Mouse (Mus musculus) hindbrain, embryonic 11.5 days (tissue): Measurements from ENCODE around the gene Gcnt4. TPM values are rescaled to one million over a fixed set of nuclear protein-coding genes. Genes with fewer than 3 reads are reported as not detected.
A peak's percentile ranks its signal among the peaks of the same experiment; 100 is the strongest.
"Not testable (repeated sequence)": the region's sequence is repeated elsewhere in the genome, so short reads cannot be mapped to it uniquely, and the experiment has no call there.

Experiments
- ATAC-seq: fragments of 200-750 bp; cut with Nextera tagmentation; 2 replicates; pipeline ENCODE4 v1.8.0; 2017; ENCODE audit warnings: mild to moderate bottlenecking, moderate TSS enrichment, moderate library complexity; ENCODE audit not compliant: low FRiP score
- DNase-seq: peaks from one replicate; pipeline ENCODE4 v3.0.0-alpha.2; 2015; ENCODE audit warnings: low spot score
- H3K27ac ChIP-seq: fragments of 300-500 bp; sonication (generic); 2 replicates; pipeline ENCODE4 v1.5.1; 2014; ENCODE audit warnings: mild to moderate bottlenecking, low read depth, low read length
- H3K27me3 ChIP-seq: fragments of 300-500 bp; sonication (generic); 2 replicates; pipeline ENCODE4 v1.6.1; 2014; ENCODE audit warnings: mild to moderate bottlenecking, low read length, moderate library complexity, mixed read lengths; ENCODE audit not compliant: control insufficient read depth, insufficient read depth
- H3K36me3 ChIP-seq: fragments of 300-500 bp; sonication (generic); 2 replicates; pipeline ENCODE4 v1.6.1; 2014; ENCODE audit warnings: mild to moderate bottlenecking, low read length, moderate library complexity, mixed read lengths; ENCODE audit not compliant: control insufficient read depth, insufficient read depth
- H3K4me1 ChIP-seq: fragments of 300-500 bp; sonication (generic); replicated peaks from 2 replicates; pipeline ENCODE4 v1.6.1; 2014; ENCODE audit warnings: low read length, mixed read lengths; ENCODE audit not compliant: control insufficient read depth, insufficient read depth
- H3K4me2 ChIP-seq: fragments of 300-500 bp; sonication (generic); replicated peaks from 2 replicates; pipeline ENCODE4 v1.6.1; 2014; ENCODE audit warnings: mild to moderate bottlenecking, low read depth, low read length
- H3K4me3 ChIP-seq: fragments of 300-500 bp; sonication (generic); 2 replicates; pipeline ENCODE4 v1.5.1; 2014; ENCODE audit warnings: low read depth, low read length
- H3K9ac ChIP-seq: fragments of 300-500 bp; sonication (generic); 2 replicates; pipeline ENCODE4 v1.6.1; 2014; ENCODE audit warnings: low read depth, low read length
- H3K9me3 ChIP-seq: fragments of 300-500 bp; sonication (generic); 2 replicates; pipeline ENCODE4 v1.6.1; 2016; ENCODE audit warnings: low read length; ENCODE audit not compliant: control insufficient read depth
- WGBS: fragments of 180-500 bp; shearing (Covaris S2); extraction: QIAGEN DNeasy Blood & Tissue Kit; methylation state at CpG from one replicate; pipeline ENCODE4 v1.1.7; 2014; 5-methylcytosine and 5-hydroxymethylcytosine counted together
- polyA plus RNA-seq: library from polyadenylated mRNA; unstranded; fragments of >200 nt; fragmentation: Nextera tagmentation; extraction: Ambion mirVana; gene quantifications from 2 replicates; pipeline ENCODE4 v1.2.1, GENCODE M21; 2014

Gene Gcnt4
- polyA plus RNA-seq, result 0.14 and 0.17 TPM in 2 replicates

DNA sequence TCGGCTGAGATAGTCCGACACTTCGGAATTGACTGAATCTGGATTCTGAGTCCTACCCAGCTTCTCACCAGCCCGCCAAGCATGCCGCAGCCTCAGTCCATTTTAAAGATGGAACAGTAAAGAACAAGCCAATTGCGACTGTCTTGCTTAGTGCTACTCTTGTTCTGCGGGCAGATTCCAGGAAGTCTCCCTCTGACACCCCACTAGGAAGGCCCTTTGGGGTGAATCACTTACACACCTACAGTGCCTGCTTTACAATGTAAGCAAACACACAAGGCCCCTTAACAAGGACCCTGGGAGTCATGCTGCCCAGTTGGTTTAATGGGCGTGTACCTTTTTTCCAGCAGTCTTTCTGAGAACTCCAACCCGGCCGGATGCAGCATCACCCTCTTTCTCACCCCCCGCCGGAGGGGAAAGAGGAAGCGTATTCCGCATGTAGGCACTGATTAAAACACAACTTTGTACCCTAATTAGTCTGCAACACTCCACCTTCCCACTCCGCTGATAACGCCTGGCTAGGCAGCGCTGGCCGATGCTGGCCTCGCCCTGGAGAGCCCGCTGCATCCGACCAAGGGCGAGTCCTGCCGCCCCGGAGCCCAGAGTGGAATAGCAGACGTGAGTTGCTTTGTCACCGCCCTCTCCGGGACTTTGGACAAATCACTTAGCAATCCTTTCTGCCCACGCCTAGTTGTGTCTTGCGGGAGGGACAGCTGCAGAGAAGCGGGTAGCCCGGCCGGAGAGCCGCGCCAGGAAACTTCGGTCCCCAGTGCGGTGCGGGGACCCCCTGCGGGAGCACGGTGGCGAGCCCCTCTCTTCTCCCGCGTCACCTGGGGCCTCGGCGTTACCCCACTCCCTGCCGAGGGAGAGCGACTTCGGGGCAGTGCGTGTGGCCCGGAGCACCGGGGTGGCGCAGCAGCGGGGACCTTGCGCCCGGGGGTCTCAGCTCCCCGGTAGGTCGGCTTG, at the start of gene Gcnt4:
Gcnt4 (plus strand) TSS at position 691 of the 963 bp plus-strand sequence.
- 12% methylated on average over 45 of the region's 56 CpGs for WGBS
- ATAC-seq (peak; percentile 70), DNase-seq (peak; percentile 74)
- H3K9me3 ChIP-seq, result no peaks in the 10 kb centered on the region
- H3K27ac ChIP-seq, result no peak within 1 kb of the TSS
- peak within 1 kb of the TSS; percentile 65 for H3K4me3 ChIP-seq
- H3K4me1 ChIP-seq, result 0 out of 2 replicates have a peak, but pooled peaks cover 8% of the 10 kb centered on the region
- H3K27me3 ChIP-seq, result peaks cover 10% of the 10 kb centered on the region; the same call in 1 of the 2 replicates
- H3K36me3 ChIP-seq, result no peaks in the 10 kb centered on the region
- H3K4me2 ChIP-seq, result peak within 1 kb of the TSS; percentile 100
- H3K9ac ChIP-seq, result peak within 1 kb of the TSS; percentile 59

DNA sequence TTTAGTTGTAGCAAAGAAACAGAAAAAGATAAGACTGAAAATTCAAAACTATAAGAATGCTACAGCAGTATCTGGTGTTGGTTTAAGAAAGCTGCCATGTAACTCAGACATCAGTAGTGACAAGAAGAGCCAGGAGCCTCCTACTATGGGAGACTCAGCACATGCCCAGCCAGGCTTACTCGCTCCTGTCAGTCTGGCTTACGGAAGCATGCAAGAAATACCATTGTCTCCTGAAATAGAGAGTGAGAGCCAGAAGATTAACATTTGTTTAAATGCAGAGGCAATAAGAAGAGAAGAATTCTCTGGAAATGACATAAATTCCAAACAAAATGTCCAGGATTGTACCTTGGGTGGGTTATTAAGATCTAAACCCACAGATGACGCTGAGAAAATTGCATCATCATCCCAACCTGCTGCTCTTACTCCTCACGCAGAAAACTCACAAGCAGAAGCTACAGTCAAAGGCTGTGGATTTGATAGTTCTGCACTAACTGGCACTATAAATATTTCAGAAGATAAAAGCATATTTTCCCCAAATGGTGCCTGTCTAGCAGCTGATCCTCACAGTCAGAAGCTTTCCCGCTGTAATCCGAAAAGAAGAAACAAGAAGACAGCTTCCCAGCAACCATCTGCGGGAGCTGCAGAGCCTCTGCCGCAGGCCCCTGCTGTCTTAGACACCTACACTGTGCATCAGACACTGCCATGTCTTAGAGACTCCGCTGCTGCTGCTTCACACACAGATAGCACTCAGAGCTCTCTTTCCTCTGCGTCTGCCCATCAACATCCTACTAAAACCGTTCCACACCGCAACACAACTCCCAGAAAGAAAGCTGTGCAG, 46.0 kb upstream of the Gcnt4 start:
- Histone ChIP-seq H3K4me1 (no peaks in the 10 kb centered on the region), H3K9ac (no peak overlapping the region), H3K36me3 (no peaks in the 10 kb centered on the region), H3K27ac (no peak overlapping the region), H3K9me3 (no peaks in the 10 kb centered on the region), H3K27me3 (no peaks in the 10 kb centered on the region), H3K4me3 (no peak overlapping the region), H3K4me2 (no peak overlapping the region)
- DNase-seq (no peak), ATAC-seq (no peak)
- WGBS, result 73% methylated on average over 12 of the region's 12 CpGs

DNA sequence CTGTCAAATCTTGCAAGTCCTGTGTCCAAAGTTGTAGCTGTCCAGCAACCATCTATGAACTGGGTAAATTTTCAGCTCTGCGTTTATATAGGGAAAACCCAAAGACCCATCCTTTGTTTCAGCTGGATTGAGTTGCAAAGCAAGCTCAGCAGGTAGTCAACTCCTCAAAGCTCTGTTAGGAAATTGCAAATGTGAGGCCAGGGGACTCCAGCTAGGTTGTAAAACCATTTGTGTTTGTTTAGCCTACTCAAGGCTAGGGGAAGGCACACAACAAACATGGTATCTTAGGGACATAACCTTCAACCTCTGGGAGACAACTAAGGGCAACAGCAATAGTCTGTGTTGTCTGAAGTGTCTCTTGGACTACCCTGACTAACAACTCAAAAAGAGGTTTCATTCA, 40.0 kb upstream of the Gcnt4 start:
- Histone ChIP-seq H3K36me3 (no peaks in the 10 kb centered on the region), H3K27me3 (no peaks in the 10 kb centered on the region), H3K9ac (no peak overlapping the region), H3K27ac (no peak overlapping the region), H3K9me3 (no peaks in the 10 kb centered on the region), H3K4me2 (no peak overlapping the region), H3K4me1 (no peaks in the 10 kb centered on the region), H3K4me3 (no peak overlapping the region)
- no peak for ATAC-seq
- no peak for DNase-seq
- 36% methylated on average over 1 of the region's 1 CpGs for WGBS

DNA sequence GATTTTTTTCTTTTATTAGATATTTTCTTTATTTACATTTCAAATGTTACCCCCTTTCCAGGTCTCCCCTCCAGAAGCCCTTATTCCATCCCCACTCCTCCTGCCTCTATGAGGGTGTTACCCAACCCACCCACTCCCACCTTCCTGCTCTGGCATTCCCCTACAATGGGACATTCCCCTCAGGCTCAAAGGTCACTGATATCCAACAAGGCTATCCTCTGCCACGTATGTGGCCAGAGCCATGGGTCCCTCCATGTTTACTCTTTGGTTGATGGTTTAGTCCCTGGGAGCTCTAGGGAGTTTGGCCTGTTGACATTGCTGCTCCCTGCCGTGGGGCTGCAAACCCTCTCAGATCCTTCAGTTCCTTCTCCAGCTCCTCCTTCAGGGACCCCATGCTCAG, 34.5 kb upstream of the Gcnt4 start:
- no peaks in the 10 kb centered on the region for H3K9me3 ChIP-seq
- H3K27me3 ChIP-seq, result no peaks in the 10 kb centered on the region
- no peaks in the 10 kb centered on the region for H3K36me3 ChIP-seq
- H3K4me3 ChIP-seq, result no peak overlapping the region
- no peak overlapping the region for H3K27ac ChIP-seq
- ATAC-seq, result no peak
- H3K4me2 ChIP-seq, result no peak overlapping the region
- DNase-seq, result no peak
- no peaks in the 10 kb centered on the region for H3K4me1 ChIP-seq
- WGBS, result 41% methylated on average over 2 of the region's 2 CpGs
- no peak overlapping the region for H3K9ac ChIP-seq

DNA sequence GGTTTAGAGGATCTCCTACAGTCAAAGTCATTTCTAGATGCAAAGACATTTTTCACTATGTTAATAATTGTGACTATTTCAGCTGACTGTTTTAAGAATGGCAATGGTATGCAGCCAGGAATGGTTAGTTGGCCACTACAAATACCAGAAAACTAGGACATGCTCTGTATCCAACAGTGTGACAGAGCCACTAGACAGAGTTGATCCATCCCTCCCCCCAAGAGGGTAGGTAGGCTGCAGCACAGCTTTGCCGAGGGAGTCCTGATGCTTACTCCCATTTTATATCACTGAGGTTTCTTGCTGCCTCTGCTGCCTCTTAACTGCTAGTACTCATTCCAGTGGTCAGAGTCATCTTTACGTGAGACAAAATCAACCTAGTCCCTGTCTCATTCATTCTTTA, 29.3 kb upstream of the Gcnt4 start:
- H3K9me3 ChIP-seq, result no peaks in the 10 kb centered on the region
- no peak overlapping the region for H3K4me3 ChIP-seq
- WGBS, result 88% methylated on average over 2 of the region's 2 CpGs
- H3K4me1 ChIP-seq, result no peaks in the 10 kb centered on the region
- no peak overlapping the region for H3K4me2 ChIP-seq
- no peaks in the 10 kb centered on the region for H3K27me3 ChIP-seq
- DNase-seq (no peak), ATAC-seq (no peak)
- H3K36me3 ChIP-seq, result no peaks in the 10 kb centered on the region
- H3K27ac ChIP-seq, result no peak overlapping the region
- no peak overlapping the region for H3K9ac ChIP-seq

DNA sequence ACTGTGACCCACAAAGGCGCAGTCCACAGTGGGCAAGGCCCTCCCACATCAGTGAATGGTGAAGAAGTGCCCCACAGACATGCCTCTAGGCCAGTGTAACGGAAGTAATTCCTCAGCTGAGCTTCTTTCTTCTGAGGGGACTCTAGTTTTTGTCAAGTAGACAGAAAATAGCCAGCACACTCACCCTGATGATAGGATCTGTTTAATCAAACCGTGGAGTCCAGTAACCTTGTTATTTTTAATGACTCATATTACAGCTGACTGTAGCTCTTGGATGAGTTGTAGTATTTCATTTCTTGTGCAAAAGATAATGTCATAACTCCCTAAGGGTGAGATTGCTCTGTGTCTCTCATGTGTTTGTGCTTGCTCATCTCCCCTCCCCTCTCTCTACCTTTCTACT, 17.8 kb upstream of the Gcnt4 start:
- H3K27me3 ChIP-seq, result no peaks in the 10 kb centered on the region
- H3K9ac ChIP-seq, result no peak overlapping the region
- WGBS, result 70% methylated on average over 3 of the region's 3 CpGs
- DNase-seq, result no peak
- no peak overlapping the region for H3K4me2 ChIP-seq
- no peak overlapping the region for H3K27ac ChIP-seq
- no peak for ATAC-seq
- H3K4me3 ChIP-seq, result no peak overlapping the region
- no peaks in the 10 kb centered on the region for H3K36me3 ChIP-seq
- H3K4me1 ChIP-seq, result no peaks in the 10 kb centered on the region
- H3K9me3 ChIP-seq, result no peaks in the 10 kb centered on the region

DNA sequence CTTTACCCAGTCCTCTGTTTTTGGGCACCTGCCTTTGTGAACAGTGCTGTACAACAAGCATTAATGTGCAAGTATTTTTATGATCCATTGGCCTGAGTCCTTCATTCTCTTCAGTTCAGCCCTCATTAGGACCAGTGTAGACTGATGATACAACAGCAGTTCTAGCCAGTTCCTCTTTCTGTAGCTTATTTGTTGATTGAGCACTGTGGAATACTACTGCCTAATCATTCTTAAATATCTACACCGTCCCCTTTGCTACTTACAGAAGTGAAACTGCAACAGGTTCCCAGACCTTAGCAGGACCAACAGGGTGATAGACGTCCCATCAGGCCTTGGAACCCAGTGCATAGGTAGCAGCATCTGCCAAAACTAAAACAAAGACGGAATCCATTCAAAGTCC, 13.3 kb upstream of the Gcnt4 start:
- Histone ChIP-seq H3K4me1 (no peaks in the 10 kb centered on the region), H3K27ac (no peak overlapping the region), H3K4me2 (no peak overlapping the region), H3K9me3 (no peaks in the 10 kb centered on the region), H3K4me3 (no peak overlapping the region), H3K9ac (no peak overlapping the region), H3K27me3 (no peaks in the 10 kb centered on the region), H3K36me3 (no peaks in the 10 kb centered on the region)
- WGBS, result 87% methylated on average over 3 of the region's 3 CpGs
- ATAC-seq (no peak), DNase-seq (no peak)

DNA sequence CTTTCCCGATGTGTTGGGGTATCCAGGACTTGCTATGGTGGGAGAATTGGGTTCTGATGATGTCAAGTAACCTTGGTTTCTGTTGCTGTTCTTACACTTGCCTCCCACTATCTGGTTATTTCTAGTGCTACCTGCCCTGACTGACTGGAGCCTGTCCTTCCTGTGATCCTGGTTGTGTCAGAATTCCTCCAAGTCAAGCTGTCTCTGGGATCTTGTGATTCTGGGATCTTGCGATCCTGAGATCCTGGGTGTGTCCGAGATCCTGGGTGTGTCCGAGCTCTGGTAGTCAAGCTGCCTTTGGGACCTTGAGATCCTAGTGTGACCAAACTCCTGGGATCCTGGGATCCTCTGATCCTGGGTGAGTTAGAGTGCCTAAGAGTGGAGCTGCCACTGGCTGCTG, 1.4 kb upstream of the Gcnt4 start:
- DNase-seq, ATAC-seq, H3K27ac ChIP-seq, H3K9me3 ChIP-seq, H3K9ac ChIP-seq, H3K4me2 ChIP-seq, H3K36me3 ChIP-seq, H3K4me1 ChIP-seq, H3K4me3 ChIP-seq: not testable (repeated sequence)
- peaks cover 10% of the 10 kb centered on the region; the same call in 1 of the 2 replicates for H3K27me3 ChIP-seq
- 98% methylated on average over 4 of the region's 4 CpGs for WGBS
